Mouse (Mus musculus) erythroblast, embryonic 14.5 days (primary cell): Measurements from ENCODE around the gene Zfp639.

Experiments
- GATA1 ChIP-seq: IDR thresholded peaks from 2 replicates; pipeline ENCODE4 v1.6.1; 2012; ENCODE audit warnings: low read length, inconsistent platforms, mixed read lengths
- TAL1 ChIP-seq: IDR thresholded peaks from 3 replicates; pipeline ENCODE4 v1.6.1; 2012; ENCODE audit warnings: low read length, inconsistent platforms, mixed read lengths

DNA sequence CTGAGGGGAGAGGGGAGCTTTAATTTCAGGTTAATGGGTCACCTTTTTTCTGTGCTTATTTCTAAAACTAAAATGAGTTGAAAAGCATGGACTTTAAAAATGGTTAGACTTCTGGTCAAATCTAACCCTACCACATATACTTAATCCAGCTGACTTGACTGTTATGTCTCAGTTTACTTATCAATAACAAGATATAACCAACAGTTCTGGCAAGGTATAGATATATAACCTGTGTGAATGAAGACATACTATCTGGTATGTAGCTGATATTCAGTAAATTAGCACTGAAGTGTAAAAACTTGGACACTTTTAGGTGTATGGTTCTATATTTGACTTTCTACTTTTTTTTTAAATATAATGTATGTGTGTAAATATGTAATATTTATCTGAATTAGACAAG is 3.5 kb downstream of the Zfp639 start:
- TF ChIP-seq GATA1: no peak
- no peak for TF ChIP-seq TAL1
